Mouse (Mus musculus): ENCODE results near the gene Nol12. TPM values are rescaled to one million over a fixed set of nuclear protein-coding genes. Genes with fewer than 3 reads are reported as not detected.

The Nol12 gene
- polyA plus RNA-seq, 1 experiment from 2014 or later, result 45.9 TPM

DNA sequence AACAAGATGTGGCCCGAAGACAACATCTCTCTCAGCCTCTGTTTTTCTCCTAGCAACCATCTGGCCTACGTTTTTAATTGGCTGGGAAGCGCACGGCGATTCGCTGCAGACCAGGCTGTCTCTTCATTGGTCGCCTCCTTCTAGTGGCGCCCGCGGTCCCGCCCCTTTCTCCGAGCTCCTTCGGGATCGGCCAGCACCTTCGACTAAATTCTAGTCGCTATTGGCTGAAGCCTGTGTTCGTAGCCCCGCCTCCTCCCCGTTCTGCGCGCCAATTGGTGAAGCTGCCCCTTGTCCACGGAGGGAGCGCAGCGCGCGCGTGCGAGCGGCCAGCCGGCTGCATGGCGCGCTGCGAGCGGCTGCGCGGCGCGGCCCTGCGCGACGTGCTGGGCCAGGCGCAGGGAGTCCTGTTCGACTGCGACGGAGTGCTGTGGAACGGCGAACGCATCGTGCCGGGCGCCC is 21.1 kb upstream of the Nol12 start, which contains the start of gene Pdxp:
Pdxp (plus strand) TSS at position 288 of the 459 bp plus-strand sequence.
- H3K36me3 ChIP-seq (ENCODE audit: control insufficient read depth, insufficient read depth, low read length), result peaks cover 34% of the 10 kb centered on the region
- WGBS, result under 1% methylated on average over 50 of the region's 51 CpGs
- peak; percentile 91 for ATAC-seq (ENCODE audit: insufficient number of reproducible peaks, insufficient read depth, low FRiP score, low read depth)
- H3K9ac ChIP-seq (replicated peaks; ENCODE audit: low read depth, low read length), result peak within 1 kb of the TSS; percentile 74
- peak within 1 kb of the TSS; percentile 91 for H3K27ac ChIP-seq (ENCODE audit: low read length)
- H3K27me3 ChIP-seq (ENCODE audit: control insufficient read depth, insufficient read depth, low read length), result no peaks in the 10 kb centered on the region
- H3K9me3 ChIP-seq (ENCODE audit: control insufficient read depth, low read depth, low read length), result no peaks in the 10 kb centered on the region
- peak within 1 kb of the TSS; percentile 97 for H3K4me2 ChIP-seq (replicated peaks; ENCODE audit: low read depth, low read length)
- peak within 1 kb of the TSS; percentile 70 for H3K4me3 ChIP-seq (ENCODE audit: low read depth, low read length)
- H3K4me1 ChIP-seq (ENCODE audit: control insufficient read depth, insufficient read depth, low read length), result peaks cover 19% of the 10 kb centered on the region

DNA sequence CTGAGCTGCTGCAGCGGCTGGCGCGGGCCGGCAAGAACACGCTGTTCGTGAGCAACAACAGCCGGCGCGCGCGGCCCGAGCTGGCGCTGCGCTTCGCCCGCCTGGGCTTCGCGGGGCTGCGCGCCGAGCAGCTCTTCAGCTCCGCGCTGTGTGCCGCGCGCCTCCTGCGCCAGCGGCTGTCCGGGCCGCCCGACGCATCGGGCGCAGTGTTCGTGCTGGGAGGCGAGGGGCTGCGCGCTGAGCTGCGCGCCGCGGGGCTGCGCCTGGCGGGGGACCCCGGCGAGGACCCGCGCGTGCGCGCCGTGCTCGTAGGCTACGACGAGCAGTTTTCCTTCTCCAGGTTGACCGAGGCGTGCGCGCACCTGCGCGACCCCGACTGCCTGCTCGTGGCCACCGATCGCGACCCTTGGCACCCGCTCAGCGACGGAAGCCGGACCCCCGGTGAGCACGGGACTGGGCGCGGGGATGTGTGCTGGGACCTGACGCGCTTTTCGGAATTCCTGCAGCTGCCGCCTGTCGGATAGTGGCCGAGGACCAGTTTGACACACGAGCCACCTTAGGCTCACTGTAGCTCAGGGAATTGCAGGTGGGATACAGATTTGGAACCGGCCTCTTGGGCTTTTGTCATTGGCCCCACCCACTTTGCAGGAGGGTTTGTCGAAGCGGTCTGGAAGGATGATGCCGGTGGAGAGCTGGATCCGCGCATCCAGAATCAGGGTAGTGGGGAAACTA is 20.5 kb upstream of the Nol12 start:
- Histone ChIP-seq H3K4me2 (replicated peaks; ENCODE audit: low read depth, low read length) (peak overlapping the region; percentile 97), H3K9ac (replicated peaks; ENCODE audit: low read depth, low read length) (peak overlapping the region; percentile 74), H3K27ac (ENCODE audit: low read length) (peak overlapping the region; percentile 91), H3K4me3 (ENCODE audit: low read depth, low read length) (peak overlapping the region; percentile 70), H3K36me3 (ENCODE audit: control insufficient read depth, insufficient read depth, low read length) (peaks cover 30% of the 10 kb centered on the region), H3K9me3 (ENCODE audit: control insufficient read depth, low read depth, low read length) (no peaks in the 10 kb centered on the region), H3K4me1 (ENCODE audit: control insufficient read depth, insufficient read depth, low read length) (peaks cover 19% of the 10 kb centered on the region), H3K27me3 (ENCODE audit: control insufficient read depth, insufficient read depth, low read length) (no peaks in the 10 kb centered on the region)
- WGBS, result 0% methylated on average over 72 of the region's 87 CpGs
- peak; percentile 47 for ATAC-seq (ENCODE audit: insufficient number of reproducible peaks, insufficient read depth, low FRiP score, low read depth)

- peaks cover 19% of the 10 kb centered on the region for H3K4me1 ChIP-seq (ENCODE audit: control insufficient read depth, insufficient read depth, low read length)
- H3K27ac ChIP-seq (ENCODE audit: low read length), result no peak overlapping the region
- no peaks in the 10 kb centered on the region for H3K9me3 ChIP-seq (ENCODE audit: control insufficient read depth, low read depth, low read length)
- H3K4me2 ChIP-seq (replicated peaks; ENCODE audit: low read depth, low read length), result peak overlapping the region; percentile 97
- H3K4me3 ChIP-seq (ENCODE audit: low read depth, low read length), result peak overlapping the region; percentile 70
- no peaks in the 10 kb centered on the region for H3K27me3 ChIP-seq (ENCODE audit: control insufficient read depth, insufficient read depth, low read length)
- no peak for ATAC-seq (ENCODE audit: insufficient number of reproducible peaks, insufficient read depth, low FRiP score, low read depth)
- 48% methylated on average over 8 of the region's 8 CpGs for WGBS
- H3K9ac ChIP-seq (replicated peaks; ENCODE audit: low read depth, low read length), result peak overlapping the region; percentile 74
- peaks cover 30% of the 10 kb centered on the region for H3K36me3 ChIP-seq (ENCODE audit: control insufficient read depth, insufficient read depth, low read length)
Measured at GRCm38 (mm10) chr15:78914823-78915659, 19.7 kb upstream of the Nol12 start.

- Histone ChIP-seq H3K36me3 (ENCODE audit: control insufficient read depth, insufficient read depth, low read length) (peaks cover 24% of the 10 kb centered on the region), H3K9ac (replicated peaks; ENCODE audit: low read depth, low read length) (no peak overlapping the region; the same call in 1 of the 2 replicates), H3K27ac (ENCODE audit: low read length) (no peak overlapping the region), H3K4me2 (replicated peaks; ENCODE audit: low read depth, low read length) (peak overlapping the region; percentile 97), H3K9me3 (ENCODE audit: control insufficient read depth, low read depth, low read length) (no peaks in the 10 kb centered on the region), H3K4me1 (ENCODE audit: control insufficient read depth, insufficient read depth, low read length) (peaks cover 19% of the 10 kb centered on the region), H3K4me3 (ENCODE audit: low read depth, low read length) (peak overlapping the region; percentile 15; the same call in 1 of the 2 replicates), H3K27me3 (ENCODE audit: control insufficient read depth, insufficient read depth, low read length) (no peaks in the 10 kb centered on the region)
- 6% methylated on average over 8 of the region's 8 CpGs for WGBS
- ATAC-seq (ENCODE audit: insufficient number of reproducible peaks, insufficient read depth, low FRiP score, low read depth), result 0 out of 2 replicates have a peak, but pooled peaks have one; percentile 3
Measured at GRCm38 (mm10) chr15:78915660-78916017, 19.1 kb upstream of the Nol12 start.

DNA sequence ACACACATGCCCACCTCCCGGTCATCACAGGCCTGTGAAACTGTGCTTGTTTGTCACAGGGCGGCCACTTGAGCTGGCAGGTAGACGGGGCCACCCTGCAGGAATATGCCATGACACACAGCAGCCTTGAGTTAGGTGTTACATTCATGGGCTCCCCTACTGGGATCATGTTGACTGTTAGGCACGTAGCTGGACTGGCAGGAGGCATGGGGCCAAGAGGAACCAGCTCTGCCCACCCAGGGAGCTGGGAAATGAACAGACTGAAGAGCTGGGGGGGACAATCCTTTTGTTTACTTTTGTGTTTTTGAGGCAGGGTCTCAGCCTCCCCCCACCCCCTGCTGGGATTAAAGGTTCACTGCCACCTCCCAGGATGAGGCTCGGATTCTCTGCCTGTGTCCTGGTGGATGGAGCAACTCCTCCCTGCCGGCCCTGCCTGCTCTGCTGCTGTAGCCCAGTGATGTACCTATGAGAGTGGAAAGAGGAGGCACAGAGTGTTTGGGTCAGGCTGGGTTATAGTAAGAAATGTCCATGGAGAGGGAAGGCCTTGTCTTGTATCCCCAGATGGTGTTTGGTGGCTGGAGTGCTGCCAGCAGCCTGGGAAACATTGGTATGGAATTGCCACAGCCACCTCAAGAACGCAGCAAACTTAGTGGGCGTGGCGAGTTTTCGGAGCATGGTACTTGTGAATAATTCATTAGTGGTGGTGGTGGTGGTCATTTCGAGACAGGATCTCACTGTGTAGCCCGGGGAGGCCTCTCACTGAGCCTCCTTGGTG is 18.5 kb upstream of the Nol12 start:
- Histone ChIP-seq H3K4me2 (replicated peaks; ENCODE audit: low read depth, low read length) (peak overlapping the region; percentile 97), H3K4me3 (ENCODE audit: low read depth, low read length) (peak overlapping the region; percentile 15; the same call in 1 of the 2 replicates), H3K27me3 (ENCODE audit: control insufficient read depth, insufficient read depth, low read length) (no peaks in the 10 kb centered on the region), H3K27ac (ENCODE audit: low read length) (no peak overlapping the region), H3K9ac (replicated peaks; ENCODE audit: low read depth, low read length) (no peak overlapping the region; the same call in 1 of the 2 replicates), H3K4me1 (ENCODE audit: control insufficient read depth, insufficient read depth, low read length) (peaks cover 19% of the 10 kb centered on the region), H3K9me3 (ENCODE audit: control insufficient read depth, low read depth, low read length) (no peaks in the 10 kb centered on the region), H3K36me3 (ENCODE audit: control insufficient read depth, insufficient read depth, low read length) (peaks cover 18% of the 10 kb centered on the region)
- 67% methylated on average over 12 of the region's 12 CpGs for WGBS
- ATAC-seq (ENCODE audit: insufficient number of reproducible peaks, insufficient read depth, low FRiP score, low read depth), result no peak

GRCm38 (mm10) chr15:78918126-78918525 is 16.6 kb upstream of the Nol12 start:
- H3K9ac ChIP-seq (replicated peaks; ENCODE audit: low read depth, low read length), result no peak overlapping the region
- ATAC-seq (ENCODE audit: insufficient number of reproducible peaks, insufficient read depth, low FRiP score, low read depth), result no peak
- no peaks in the 10 kb centered on the region for H3K9me3 ChIP-seq (ENCODE audit: control insufficient read depth, low read depth, low read length)
- 86% methylated on average over 23 of the region's 23 CpGs for WGBS
- H3K27ac ChIP-seq (ENCODE audit: low read length), result no peak overlapping the region
- H3K4me1 ChIP-seq (ENCODE audit: control insufficient read depth, insufficient read depth, low read length), result peaks cover 19% of the 10 kb centered on the region
- no peaks in the 10 kb centered on the region for H3K27me3 ChIP-seq (ENCODE audit: control insufficient read depth, insufficient read depth, low read length)
- peaks cover 13% of the 10 kb centered on the region for H3K36me3 ChIP-seq (ENCODE audit: control insufficient read depth, insufficient read depth, low read length)
- H3K4me2 ChIP-seq (replicated peaks; ENCODE audit: low read depth, low read length), result no peak overlapping the region
- H3K4me3 ChIP-seq (ENCODE audit: low read depth, low read length), result no peak overlapping the region

GRCm38 (mm10) chr15:78919914-78920313 is 14.8 kb upstream of the Nol12 start:
- 56% methylated on average over 12 of the region's 12 CpGs for WGBS
- peaks cover 15% of the 10 kb centered on the region for H3K4me1 ChIP-seq (ENCODE audit: control insufficient read depth, insufficient read depth, low read length)
- H3K27ac ChIP-seq (ENCODE audit: low read length), result no peak overlapping the region

GRCm38 (mm10) chr15:78922700-78923099 is 12.0 kb upstream of the Nol12 start:
- Histone ChIP-seq H3K4me3 (ENCODE audit: low read depth, low read length) (no peak overlapping the region), H3K4me1 (ENCODE audit: control insufficient read depth, insufficient read depth, low read length) (peaks cover 14% of the 10 kb centered on the region), H3K4me2 (replicated peaks; ENCODE audit: low read depth, low read length) (no peak overlapping the region), H3K9ac (replicated peaks; ENCODE audit: low read depth, low read length) (no peak overlapping the region), H3K36me3 (ENCODE audit: control insufficient read depth, insufficient read depth, low read length) (peaks cover 13% of the 10 kb centered on the region), H3K9me3 (ENCODE audit: control insufficient read depth, low read depth, low read length) (no peaks in the 10 kb centered on the region), H3K27ac (ENCODE audit: low read length) (no peak overlapping the region), H3K27me3 (ENCODE audit: control insufficient read depth, insufficient read depth, low read length) (no peaks in the 10 kb centered on the region)
- no peak for ATAC-seq (ENCODE audit: insufficient number of reproducible peaks, insufficient read depth, low FRiP score, low read depth)
- WGBS, result 82% methylated on average over 7 of the region's 7 CpGs

More at GRCm38 (mm10) chr15:78919914-78920313, 14.8 kb upstream of the Nol12 start:
- H3K27me3 ChIP-seq (ENCODE audit: control insufficient read depth, insufficient read depth, low read length), result no peaks in the 10 kb centered on the region
- H3K4me2 ChIP-seq (replicated peaks; ENCODE audit: low read depth, low read length), result no peak overlapping the region
- H3K9me3 ChIP-seq (ENCODE audit: control insufficient read depth, low read depth, low read length), result no peaks in the 10 kb centered on the region
- H3K9ac ChIP-seq (replicated peaks; ENCODE audit: low read depth, low read length), result no peak overlapping the region
- H3K36me3 ChIP-seq (ENCODE audit: control insufficient read depth, insufficient read depth, low read length), result peaks cover 13% of the 10 kb centered on the region
- ATAC-seq (ENCODE audit: insufficient number of reproducible peaks, insufficient read depth, low FRiP score, low read depth), result no peak
- H3K4me3 ChIP-seq (ENCODE audit: low read depth, low read length), result no peak overlapping the region
